Comparison of ENCODE assay signal across 14 mouse cellular contexts in the genomic region with DNA sequence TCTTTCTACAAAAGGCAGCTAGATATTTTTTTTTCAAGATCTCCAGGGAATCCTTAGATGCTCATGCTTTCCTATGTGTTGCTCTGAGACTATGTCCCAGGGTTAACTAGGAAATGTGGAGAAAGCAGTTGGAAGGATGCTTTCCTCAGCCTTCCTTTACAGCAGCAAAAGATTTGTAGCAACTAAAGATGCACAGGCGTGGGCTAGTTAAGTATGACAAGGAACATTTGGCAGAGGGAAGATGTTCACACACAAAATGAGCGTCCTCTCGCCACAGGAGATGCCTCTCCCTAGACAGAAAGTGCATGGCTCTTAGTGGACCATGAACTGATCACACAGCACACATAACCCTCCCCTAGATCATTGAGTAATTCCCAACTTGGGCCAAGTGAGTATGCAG. TPM values are rescaled to one million over a fixed set of nuclear protein-coding genes. Genes with fewer than 3 reads are reported as not detected.
A peak's percentile ranks its signal among the peaks of the same experiment; 100 is the strongest.
DNase-seq lines count a peak whose midpoint lies in the region; ATAC-seq lines count a peak whose summit lies in the region.
"Had no signal": no experiment of that assay in that cellular context is flagged by ENCODE, and none has a peak within 500 bp of the region (broad histone marks: within the 10 kb centered on the region; RNA-seq: fewer than 3 reads in every experiment).

No protein-coding gene starts in this region.

- H3K4me2 ChIP-seq in heart, embryonic 14.5 days (ENCODE audit: low read length) = no peak overlapping the region
- no peak overlapping the region for H3K4me2 ChIP-seq in midbrain, embryonic 11.5 days
- H3K4me2 ChIP-seq in hindbrain, embryonic 16.5 days (ENCODE audit: low read length) = no peak overlapping the region
- H3K4me2 ChIP-seq: embryonic facial prominence, embryonic 13.5 days had no signal

- peak overlapping the region in 1 of 2 experiments; percentile 49; a peak in 2 of 4 replicates for H3K27ac ChIP-seq in heart, embryonic 14.5 days (replicated peaks in 1 of 2; ENCODE audit: control insufficient read depth in 1 of 2, insufficient read depth in 1 of 2, low read depth in 2 of 2, low read length in 2 of 2)
- no peak overlapping the region for H3K27ac ChIP-seq in heart, embryonic 10.5 days
- H3K27ac ChIP-seq in midbrain, embryonic 10.5 days (replicated peaks) = peak overlapping the region; percentile 47; the same call in 1 of the 2 replicates
- no peak overlapping the region for H3K27ac ChIP-seq in midbrain, embryonic 11.5 days (ENCODE audit: low read depth, low read length)
- H3K27ac ChIP-seq in hindbrain, embryonic 16.5 days (ENCODE audit: low read depth, low read length) = peak overlapping the region; percentile 69; the same call in 1 of the 2 replicates
- H3K27ac ChIP-seq: embryonic facial prominence, embryonic 13.5 days; liver, embryonic 14.5 days had no signal

- DNase-seq in heart, embryonic 10.5 days (ENCODE audit: low spot score) = no peak
- no peak for DNase-seq in midbrain, embryonic 10.5 days (ENCODE audit: low spot score)
- DNase-seq in midbrain, embryonic 11.5 days (ENCODE audit: low spot score, missing footprints) = no peak
- DNase-seq in telencephalon, adult 2 months (ENCODE audit: low read depth, low spot score) = peak; percentile 34
- DNase-seq in kidney, postnatal 4 days = no peak
- DNase-seq: kidney, adult 11 months; kidney, postnatal 14 days; thymus, adult 18-20 months had no signal

- H3K27me3 ChIP-seq in heart, embryonic 14.5 days (ENCODE audit: control insufficient read depth, insufficient read depth, low read length) = no peaks in the 10 kb centered on the region
- H3K27me3 ChIP-seq in heart, embryonic 10.5 days (ENCODE audit: insufficient read depth, poor library complexity, severe bottlenecking) = no peaks in the 10 kb centered on the region
- H3K27me3 ChIP-seq in midbrain, embryonic 10.5 days (ENCODE audit: low read depth, poor library complexity, severe bottlenecking) = no peaks in the 10 kb centered on the region
- no peaks in the 10 kb centered on the region for H3K27me3 ChIP-seq in midbrain, embryonic 11.5 days (ENCODE audit: control insufficient read depth, insufficient read depth, low read length)
- H3K27me3 ChIP-seq in hindbrain, embryonic 16.5 days (replicated peaks; ENCODE audit: control insufficient read depth, insufficient read depth, low read length) = no peaks in the 10 kb centered on the region
- H3K27me3 ChIP-seq: embryonic facial prominence, embryonic 13.5 days had no signal

- 0 out of 2 replicates have a peak overlapping the region, but pooled peaks have one; percentile 12 for H3K9ac ChIP-seq in heart, embryonic 14.5 days (ENCODE audit: low read length)
- no peak overlapping the region for H3K9ac ChIP-seq in midbrain, embryonic 11.5 days (ENCODE audit: low read length)
- H3K9ac ChIP-seq in hindbrain, embryonic 16.5 days (ENCODE audit: low read depth, low read length) = no peak overlapping the region
- H3K9ac ChIP-seq: embryonic facial prominence, embryonic 13.5 days; liver, embryonic 14.5 days had no signal

- H3K4me1 ChIP-seq in heart, embryonic 14.5 days (ENCODE audit: control insufficient read depth in 2 of 2, insufficient read depth in 2 of 2, low read length in 2 of 2) = peaks cover 18 to 23% of the 10 kb centered on the region in 2 experiments
- H3K4me1 ChIP-seq in heart, embryonic 10.5 days = no peaks in the 10 kb centered on the region; the same call in 1 of the 2 replicates
- peaks cover 23% of the 10 kb centered on the region for H3K4me1 ChIP-seq in midbrain, embryonic 10.5 days
- peaks cover 8% of the 10 kb centered on the region for H3K4me1 ChIP-seq in midbrain, embryonic 11.5 days (ENCODE audit: control insufficient read depth, insufficient read depth, low read length)
- H3K4me1 ChIP-seq in hindbrain, embryonic 16.5 days (ENCODE audit: control insufficient read depth, insufficient read depth, low read depth, low read length) = peaks cover 6% of the 10 kb centered on the region

- H3K4me3 ChIP-seq in heart, embryonic 14.5 days (ENCODE audit: control insufficient read depth in 1 of 2, insufficient read depth in 1 of 2, low read depth in 1 of 2, low read length in 2 of 2) = no peak overlapping the region
- no peak overlapping the region for H3K4me3 ChIP-seq in heart, embryonic 10.5 days
- no peak overlapping the region for H3K4me3 ChIP-seq in midbrain, embryonic 10.5 days
- no peak overlapping the region for H3K4me3 ChIP-seq in midbrain, embryonic 11.5 days (ENCODE audit: low read depth, low read length)
- H3K4me3 ChIP-seq in hindbrain, embryonic 16.5 days (ENCODE audit: low read length) = no peak overlapping the region
- H3K4me3 ChIP-seq: embryonic facial prominence, embryonic 13.5 days had no signal

- peaks cover under 1% of the 10 kb centered on the region; the same call in 1 of the 2 replicates for H3K9me3 ChIP-seq in heart, embryonic 14.5 days (ENCODE audit: control insufficient read depth, low read length)
- no peaks in the 10 kb centered on the region for H3K9me3 ChIP-seq in heart, embryonic 10.5 days
- H3K9me3 ChIP-seq in midbrain, embryonic 10.5 days (replicated peaks) = no peaks in the 10 kb centered on the region
- no peaks in the 10 kb centered on the region for H3K9me3 ChIP-seq in midbrain, embryonic 11.5 days (ENCODE audit: control insufficient read depth, low read length)
- no peaks in the 10 kb centered on the region for H3K9me3 ChIP-seq in hindbrain, embryonic 16.5 days (ENCODE audit: control insufficient read depth, low read length)
- H3K9me3 ChIP-seq: embryonic facial prominence, embryonic 13.5 days; G1E had no signal

- H3K36me3 ChIP-seq in heart, embryonic 14.5 days (ENCODE audit: control insufficient read depth, insufficient read depth, low read length) = no peaks in the 10 kb centered on the region
- no peaks in the 10 kb centered on the region for H3K36me3 ChIP-seq in heart, embryonic 10.5 days
- H3K36me3 ChIP-seq in midbrain, embryonic 10.5 days = no peaks in the 10 kb centered on the region
- no peaks in the 10 kb centered on the region for H3K36me3 ChIP-seq in midbrain, embryonic 11.5 days (ENCODE audit: control insufficient read depth, insufficient read depth, low read length)
- no peaks in the 10 kb centered on the region for H3K36me3 ChIP-seq in hindbrain, embryonic 16.5 days (ENCODE audit: control insufficient read depth, insufficient read depth, low read length)
- H3K36me3 ChIP-seq: embryonic facial prominence, embryonic 13.5 days; G1E had no signal

- ATAC-seq in heart, embryonic 14.5 days (ENCODE audit: insufficient number of reproducible peaks, insufficient read depth, low FRiP score, low read depth) = no peak
- ATAC-seq in midbrain, embryonic 11.5 days (ENCODE audit: low FRiP score) = no peak
- ATAC-seq in hindbrain, embryonic 16.5 days = no peak

- WGBS in heart, embryonic 14.5 days = 77% methylated on average over 3 of the region's 3 CpGs
- 81% methylated on average over 3 of the region's 3 CpGs for WGBS in heart, embryonic 10.5 days
- 91% methylated on average over 3 of the region's 3 CpGs for WGBS in midbrain, embryonic 10.5 days
- 90% methylated on average over 3 of the region's 3 CpGs for WGBS in midbrain, embryonic 11.5 days
- WGBS in hindbrain, embryonic 16.5 days = 73% methylated on average over 3 of the region's 3 CpGs

RNA-seq across cellular contexts. Expression of a gene that starts 38.6 kb away (rescaled TPM):
- 0.08 and 0.20 TPM in 2 replicates for polyA plus RNA-seq in heart, embryonic 14.5 days (2014; fragmentation: Nextera tagmentation; extraction: Ambion mirVana)
- polyA plus RNA-seq in heart, embryonic 10.5 days (2016; fragmentation: Nextera tagmentation; extraction: Ambion mirVana) = 0.05 and 0.15 TPM in 2 replicates
- polyA plus RNA-seq in midbrain, embryonic 10.5 days (2016; fragmentation: Nextera tagmentation; extraction: Ambion mirVana) = 0.25 and 0.53 TPM in 2 replicates
- polyA plus RNA-seq in midbrain, embryonic 11.5 days (2014; fragmentation: Nextera tagmentation; extraction: Ambion mirVana) = 0.70 and 0.92 TPM in 2 replicates
- 0.66 and 0.67 TPM in 2 replicates for polyA plus RNA-seq in hindbrain, embryonic 16.5 days (2015; fragmentation: Nextera tagmentation; extraction: Ambion mirVana)
- polyA plus RNA-seq: G1E; gonadal fat pad, adult 2 months; liver, embryonic 14.5 days had no signal

Comparison
In these comparisons a context has a peak if more than half of its experiments do, and no peak if none do; other contexts are left out.
1. H3K27ac ChIP-seq: peak in midbrain, embryonic 10.5 days (single experiment) and hindbrain, embryonic 16.5 days (single experiment); none in heart, embryonic 10.5 days (single experiment) and midbrain, embryonic 11.5 days (single experiment).